Mouse (Mus musculus): ENCODE data around the gene Taf15.
A peak's percentile ranks its signal among the peaks of the same experiment; 100 is the strongest.

The Taf15 gene

DNA sequence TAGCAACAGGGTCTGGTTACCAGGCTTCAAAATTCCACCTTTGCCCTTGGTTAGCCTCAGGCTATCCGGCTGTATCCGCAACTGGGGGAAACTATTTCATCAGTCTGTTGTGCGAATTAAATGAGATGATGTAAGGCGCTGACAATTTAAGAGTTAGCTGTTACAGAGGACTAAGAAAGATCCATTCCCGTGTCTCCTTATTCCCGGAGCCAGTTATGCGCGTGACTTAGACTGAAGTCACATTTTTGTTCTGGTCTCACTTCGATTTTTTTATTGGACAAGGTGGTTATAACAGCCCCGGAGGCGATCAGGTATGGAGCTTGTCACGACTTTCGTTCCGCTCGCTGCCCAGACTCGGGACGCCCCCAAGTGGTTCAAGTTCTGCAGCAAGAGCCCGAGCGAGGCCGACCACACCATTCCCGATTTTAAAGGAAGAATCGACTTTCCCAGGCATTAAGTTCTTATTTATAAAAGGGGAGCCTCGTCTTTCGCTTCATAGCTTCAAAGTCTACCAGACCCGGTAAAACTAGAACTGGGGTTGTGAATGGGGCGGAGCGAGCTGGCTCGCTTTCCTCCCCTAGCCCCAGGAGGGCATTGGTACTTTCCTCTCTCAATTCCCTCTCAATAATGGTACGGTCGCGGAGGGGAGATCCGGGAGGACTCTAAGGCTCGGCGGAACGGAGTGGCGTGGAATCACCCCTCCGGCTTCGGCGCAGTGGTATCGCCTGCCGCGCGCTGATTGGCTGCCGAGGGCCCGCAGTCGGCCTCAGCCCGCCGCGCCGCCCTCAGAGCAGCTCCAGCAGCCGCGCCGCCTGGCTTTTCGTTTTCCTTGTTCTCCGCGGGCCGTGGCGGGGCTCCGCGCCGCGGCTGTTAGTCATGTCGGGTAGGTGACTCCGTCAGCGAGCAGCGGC, at the start of gene Taf15:
TSS of gene Taf15 (plus strand) at position 763 of the 911 bp plus-strand sequence.
- peak; percentile 99 for DNase-seq (ENCODE audit: inconsistent age in 2 of 2, low spot score in 1 of 2)

GRCm38 (mm10) chr11:83424681-83425080, 48.2 kb upstream of the Taf15 start:
- DNase-seq (ENCODE audit: inconsistent age in 2 of 2, low spot score in 1 of 2) = peak; percentile 56 to 93

DNA sequence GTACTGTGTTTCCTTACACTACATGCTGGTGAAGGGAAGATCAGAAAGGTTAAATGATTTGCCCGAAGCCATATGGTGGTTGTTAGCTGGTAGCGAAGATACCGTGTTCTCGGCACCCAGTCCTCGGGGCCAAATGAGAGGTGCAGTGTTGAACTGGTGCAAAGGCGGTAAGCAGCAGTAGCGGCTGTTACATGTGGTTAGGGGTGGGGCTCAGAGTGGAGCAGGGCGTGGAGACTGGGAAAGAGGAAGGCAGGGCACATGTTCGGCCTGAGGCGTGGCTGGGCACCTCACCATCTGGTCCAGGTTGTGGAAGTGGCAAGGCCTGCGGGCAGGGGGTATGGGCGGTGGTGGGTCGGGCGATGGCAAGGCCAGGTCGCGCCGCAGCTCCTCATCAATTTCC, 45.9 kb upstream of the Taf15 start:
- DNase-seq (ENCODE audit: inconsistent age in 2 of 2, low spot score in 1 of 2) = peak in 1 of 2 experiments; percentile 52

DNA sequence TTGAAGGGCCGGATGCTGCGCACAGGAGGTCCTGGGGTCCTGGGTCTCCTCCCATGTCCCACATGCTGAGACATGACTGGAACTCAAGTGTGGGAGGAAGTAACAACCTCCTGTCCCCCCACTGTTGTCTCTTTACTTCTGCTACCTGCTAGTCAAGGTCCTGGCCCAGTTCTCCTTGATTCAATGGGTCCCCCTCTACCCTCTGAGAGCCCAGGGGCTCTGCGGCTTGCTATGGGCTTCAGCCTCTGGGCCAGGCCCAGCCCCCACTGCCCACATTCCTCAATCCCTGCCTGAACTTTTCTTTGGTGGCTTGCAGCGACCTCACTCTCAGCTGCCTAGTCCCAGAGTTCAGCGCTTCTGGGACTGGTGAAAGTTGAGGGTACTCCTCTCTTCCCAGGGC, 43.5 kb upstream of the Taf15 start, which contains the start of gene Gas2l2:
TSS of gene Gas2l2 (minus strand) at position 101 of the 400 bp plus-strand sequence.
- DNase-seq (ENCODE audit: inconsistent age in 2 of 2, low spot score in 1 of 2) = no peak

DNA sequence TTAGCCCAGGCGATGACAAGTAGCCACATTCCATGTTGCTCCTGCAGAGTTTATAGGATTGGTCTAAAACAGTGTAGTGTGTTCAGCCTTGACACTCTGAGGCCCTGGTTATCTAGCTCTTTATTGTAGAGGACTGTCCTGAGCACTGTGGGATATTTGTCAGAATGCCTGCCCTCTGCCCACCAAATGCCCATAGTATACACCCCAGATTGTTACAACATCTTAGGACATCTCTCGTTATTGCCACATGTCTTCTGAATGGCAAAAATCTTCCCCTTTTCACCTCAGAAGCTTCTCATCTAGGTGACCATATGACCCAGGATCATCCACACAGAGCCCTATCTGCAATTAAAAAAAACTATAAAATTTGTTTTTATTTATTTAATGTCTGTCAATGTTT, 40.4 kb upstream of the Taf15 start:
- DNase-seq (ENCODE audit: inconsistent age in 2 of 2, low spot score in 1 of 2) = no peak

DNA sequence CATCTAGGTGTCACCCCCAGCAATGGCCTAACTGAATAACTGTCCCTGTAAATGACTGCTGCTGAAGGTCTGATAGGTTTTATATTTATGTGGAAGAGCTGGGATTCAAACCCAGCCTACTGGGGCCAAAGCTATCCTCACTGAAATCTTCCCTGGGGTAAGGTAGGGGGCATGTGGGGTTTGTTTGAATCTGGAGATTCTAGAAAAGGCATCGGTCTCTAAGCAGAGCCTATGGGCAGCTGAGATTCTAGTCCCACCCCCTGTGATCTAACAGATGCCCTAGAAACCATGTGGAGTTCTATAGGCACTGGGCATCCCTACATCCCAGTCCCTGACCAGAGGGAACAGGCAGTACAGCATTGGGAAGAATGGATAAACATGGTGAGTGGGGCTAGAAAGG, 35.5 kb upstream of the Taf15 start, which contains the start of gene 1700020L24Rik:
TSS of gene 1700020L24Rik (plus strand) at position 301 of the 400 bp plus-strand sequence.
- no peak for DNase-seq (ENCODE audit: inconsistent age in 2 of 2, low spot score in 1 of 2)

DNA sequence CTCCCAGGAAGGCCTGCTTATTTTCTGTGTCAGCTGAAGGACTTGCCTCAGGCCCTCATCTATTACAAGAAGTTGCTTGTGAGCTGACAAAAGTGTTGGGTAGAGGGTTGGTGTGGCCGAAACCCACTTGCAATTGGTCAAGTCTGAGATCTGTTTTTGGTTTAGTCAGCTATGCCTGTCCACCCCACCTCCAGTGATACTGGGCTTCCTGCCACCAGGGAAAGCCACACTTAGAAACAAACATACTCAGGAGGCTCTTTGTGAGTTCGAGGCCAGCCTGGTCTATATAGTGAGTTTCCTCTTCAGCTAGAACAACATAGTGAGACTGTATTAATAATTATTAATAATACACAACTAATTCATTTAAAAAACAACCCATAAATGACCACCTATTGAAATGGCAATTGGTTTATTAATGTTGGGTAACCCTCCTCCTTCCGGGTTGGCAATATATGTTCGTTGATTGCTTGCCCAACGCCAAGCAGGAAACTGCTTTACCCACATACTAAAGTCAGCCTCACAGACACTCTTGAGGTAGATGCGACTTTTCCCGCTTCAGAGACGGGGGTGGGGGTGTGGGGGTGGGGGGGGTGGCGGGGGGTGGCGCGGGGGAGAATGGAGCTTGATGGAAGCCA, 33.3 kb upstream of the Taf15 start:
- peak in 1 of 2 experiments; percentile 27 for DNase-seq (ENCODE audit: inconsistent age in 2 of 2, low spot score in 1 of 2)

DNA sequence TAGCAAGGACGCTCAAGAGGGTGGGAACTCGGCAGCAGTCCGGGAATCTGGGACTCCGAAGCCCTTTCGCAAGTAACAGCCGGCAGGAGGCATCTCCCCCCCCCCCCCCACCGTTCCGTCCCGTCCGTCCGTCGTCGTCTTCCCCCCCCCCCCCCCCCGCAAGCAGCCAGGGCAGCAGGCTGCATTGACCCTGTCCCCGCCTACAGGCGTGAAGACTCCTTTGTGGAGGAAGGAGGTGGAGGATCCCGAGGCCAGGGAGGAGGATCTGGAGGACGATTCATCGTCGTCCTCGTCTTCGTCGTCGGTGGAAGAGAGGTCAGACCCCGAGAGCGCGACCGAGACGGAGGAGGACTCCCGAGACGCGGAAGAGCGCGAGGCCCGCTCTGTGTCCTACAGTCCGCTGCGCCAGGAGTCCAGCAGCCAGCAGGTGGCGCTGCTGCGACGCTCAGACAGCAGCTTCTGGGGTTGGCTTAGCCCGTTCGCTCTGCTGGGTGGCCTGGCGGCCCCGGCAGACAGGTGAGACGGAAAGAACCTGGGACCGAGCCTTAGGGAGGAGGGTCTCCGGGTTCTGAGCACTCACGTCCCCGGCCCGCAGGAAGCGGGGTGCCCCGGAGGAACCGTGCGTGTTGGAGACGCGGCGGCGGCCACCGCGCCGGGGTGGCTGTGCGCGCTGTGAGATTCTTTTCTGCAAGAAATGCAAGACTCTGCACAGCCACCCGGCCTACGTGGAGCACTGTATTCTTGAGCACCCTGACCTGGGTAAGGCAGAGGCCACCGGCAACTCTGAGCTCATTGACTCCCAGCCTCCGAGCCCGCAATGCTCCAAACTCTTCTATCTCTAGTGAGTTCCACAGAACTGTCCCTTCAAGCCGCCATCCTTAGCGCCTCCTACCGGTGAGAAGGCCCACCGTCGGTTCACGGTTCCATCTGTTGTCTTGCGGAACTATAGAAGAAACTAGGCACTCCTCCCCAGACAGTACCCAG, 32.5 kb upstream of the Taf15 start:
- DNase-seq (ENCODE audit: inconsistent age in 2 of 2, low spot score in 1 of 2) = peak; percentile 88 to 96

DNA sequence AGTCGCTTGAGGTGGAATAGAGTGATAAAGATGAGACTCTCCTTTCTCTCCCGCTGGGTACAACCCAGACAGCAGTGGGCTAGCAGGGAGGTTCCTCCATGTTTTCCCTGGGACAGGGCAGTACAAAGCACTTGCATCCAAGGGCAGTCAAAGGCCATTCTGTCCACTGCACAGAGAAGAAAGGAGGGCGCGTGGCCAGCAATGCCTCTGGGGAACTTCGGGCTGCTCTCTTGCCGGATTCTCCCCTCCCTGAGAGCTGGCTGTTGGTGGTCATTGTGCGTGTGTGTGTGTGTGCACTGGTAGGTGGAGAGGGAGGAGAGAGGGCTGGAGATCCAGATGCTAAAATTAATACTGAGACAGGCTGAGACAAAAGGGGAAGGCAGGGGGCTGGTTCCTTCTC, 31.7 kb upstream of the Taf15 start:
- peak; percentile 40 to 79 for DNase-seq (ENCODE audit: inconsistent age in 2 of 2, low spot score in 1 of 2)

DNA sequence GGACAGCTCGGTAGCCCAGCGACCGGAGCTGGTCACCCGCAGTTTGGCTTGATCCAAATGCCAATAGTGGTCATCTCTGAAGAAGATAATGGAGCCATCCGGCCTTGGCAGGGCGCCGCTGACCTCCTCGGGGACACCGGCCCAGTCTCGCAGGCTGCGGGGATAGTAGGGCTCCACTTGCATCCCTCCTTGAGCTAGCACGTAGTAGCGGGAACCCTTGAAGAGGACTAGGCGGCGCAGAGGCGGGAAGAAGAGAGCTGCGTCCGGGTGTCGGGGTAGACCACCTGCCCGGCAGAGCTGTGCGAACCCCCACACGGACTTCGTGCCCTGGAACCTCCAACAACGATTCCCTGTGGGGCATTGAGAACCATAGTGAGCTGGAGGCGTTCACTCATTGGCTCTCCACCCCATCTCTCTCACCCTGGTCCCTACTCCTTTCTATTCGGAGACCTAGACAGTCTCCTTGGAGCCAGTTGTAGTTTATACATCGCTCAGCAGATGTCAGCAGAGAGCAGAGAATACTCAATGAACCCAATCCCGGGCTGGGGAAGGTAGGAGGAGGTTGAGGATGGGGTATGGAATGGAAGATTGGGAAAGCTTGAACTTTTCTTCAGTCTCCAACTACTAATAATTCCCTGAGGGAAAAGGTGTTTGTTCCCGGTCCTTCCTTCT, 30.2 kb upstream of the Taf15 start:
- peak; percentile 73 to 94 for DNase-seq (ENCODE audit: inconsistent age in 2 of 2, low spot score in 1 of 2)

GRCm38 (mm10) chr11:83443824-83444223, 29.1 kb upstream of the Taf15 start:
- no peak for DNase-seq (ENCODE audit: inconsistent age in 2 of 2, low spot score in 1 of 2)

DNA sequence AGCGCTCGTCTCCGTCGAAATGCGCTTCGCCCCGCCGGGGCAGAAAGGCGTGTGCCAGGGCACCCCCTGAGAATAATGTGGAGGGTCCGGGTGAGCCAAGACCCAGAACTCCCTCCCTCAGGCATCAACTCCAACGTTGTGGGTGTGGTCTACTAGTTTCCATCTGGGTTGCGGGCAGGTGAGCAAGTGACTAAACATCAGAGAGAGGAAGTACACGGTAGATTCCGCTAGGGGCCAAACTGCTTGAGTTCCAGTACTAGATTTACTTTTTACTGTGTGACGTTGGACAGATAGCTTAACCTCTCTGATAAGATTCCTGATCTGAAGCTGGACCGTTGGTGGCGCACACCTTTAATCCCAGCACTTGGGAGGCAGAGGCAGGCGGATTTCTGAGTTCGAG, 27.9 kb upstream of the Taf15 start:
- DNase-seq (ENCODE audit: inconsistent age in 2 of 2, low spot score in 1 of 2) = peak in 1 of 2 experiments; percentile 25

- DNase-seq (ENCODE audit: inconsistent age in 2 of 2, low spot score in 1 of 2) = peak in 1 of 2 experiments; percentile 36
These were observed 25.3 kb upstream of the Taf15 start for GRCm38 (mm10) chr11:83447612-83448011.

DNA sequence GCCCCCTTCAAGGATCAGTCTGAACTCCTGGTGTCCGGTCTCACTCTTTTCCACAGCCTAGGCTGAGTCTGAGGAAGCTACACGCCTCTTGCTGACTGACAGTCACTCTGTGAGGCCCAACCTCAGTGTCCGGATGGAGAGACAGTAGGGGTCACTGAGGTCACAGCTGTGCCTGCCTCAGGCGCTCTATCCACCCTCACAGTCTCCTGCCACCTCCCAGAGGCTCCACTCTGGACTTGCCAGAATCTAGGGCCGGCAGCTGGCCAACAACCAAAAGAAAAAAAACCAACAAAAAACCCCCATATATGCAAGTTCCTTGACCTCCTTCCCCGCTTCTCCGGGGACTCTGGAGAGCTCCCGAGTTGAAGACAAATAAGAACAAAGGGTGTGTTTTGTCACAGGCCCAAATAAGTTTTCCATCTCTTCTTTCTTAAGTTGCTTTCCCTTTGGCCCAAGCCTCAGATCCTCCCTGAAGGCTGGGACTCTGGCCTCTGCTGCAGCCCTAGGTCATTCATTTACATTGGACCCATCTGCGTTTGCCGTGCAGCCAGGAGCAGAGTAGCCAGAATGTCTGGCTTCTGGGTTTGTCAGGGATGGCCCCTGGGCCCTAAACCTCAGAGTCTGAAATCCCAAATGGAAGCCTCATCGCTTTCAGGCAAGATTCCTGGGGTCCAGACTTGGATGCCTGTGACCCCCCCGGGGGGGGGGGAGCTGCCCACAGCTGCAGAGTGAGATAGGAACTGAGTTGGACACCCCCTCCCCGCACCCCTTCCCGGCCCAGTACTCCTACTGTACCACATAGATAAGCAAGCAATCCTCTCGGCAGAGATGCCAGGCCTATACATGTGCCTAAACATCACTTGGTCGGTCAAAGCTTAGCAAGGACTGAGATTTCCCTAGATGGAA, 24.6 kb upstream of the Taf15 start:
- DNase-seq (ENCODE audit: inconsistent age in 2 of 2, low spot score in 1 of 2) = peak; percentile 37 to 69

GRCm38 (mm10) chr11:83448927-83449236, 24.0 kb upstream of the Taf15 start:
- DNase-seq (ENCODE audit: inconsistent age in 2 of 2, low spot score in 1 of 2) = peak; percentile 30 to 64

GRCm38 (mm10) chr11:83449298-83449697, 23.6 kb upstream of the Taf15 start:
- DNase-seq (ENCODE audit: inconsistent age in 2 of 2, low spot score in 1 of 2) = peak; percentile 19 to 55

- peak in 1 of 2 experiments; percentile 33 for DNase-seq (ENCODE audit: inconsistent age in 2 of 2, low spot score in 1 of 2)
These were observed 22.3 kb upstream of the Taf15 start for GRCm38 (mm10) chr11:83450550-83450949.

- DNase-seq (ENCODE audit: inconsistent age in 2 of 2, low spot score in 1 of 2) = peak in 1 of 2 experiments; percentile 6
These were observed 21.6 kb upstream of the Taf15 start for GRCm38 (mm10) chr11:83451281-83451680.

DNA sequence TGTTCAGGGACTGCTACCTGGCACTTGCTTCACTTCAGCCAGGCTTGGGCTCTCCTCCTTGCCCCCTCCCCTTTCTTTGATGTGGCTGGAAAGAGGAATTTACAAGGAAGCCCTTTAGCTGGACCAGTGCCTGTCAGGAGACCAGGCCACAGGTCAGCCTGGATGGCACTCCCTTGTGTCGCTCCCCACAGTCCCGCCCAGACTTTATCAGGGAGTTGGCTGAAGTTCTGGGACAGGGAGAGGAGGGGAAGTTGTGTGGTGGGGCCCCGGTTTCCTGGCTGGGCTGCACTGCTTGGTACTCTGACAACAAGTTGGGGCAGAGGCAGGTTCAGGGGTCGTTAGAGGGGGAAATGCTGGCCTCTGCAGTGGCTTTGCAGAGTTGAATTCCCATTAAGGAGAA, 18.3 kb upstream of the Taf15 start:
- peak; percentile 44 to 76 for DNase-seq (ENCODE audit: inconsistent age in 2 of 2, low spot score in 1 of 2)

All from adrenal gland, adult (tissue).